Mouse (Mus musculus) limb, embryonic 12.5 days (tissue): ENCODE results near the gene 1700019A02Rik. TPM values are rescaled to one million over a fixed set of nuclear protein-coding genes. Genes with fewer than 3 reads are reported as not detected.

ENCODE experiments used
- ATAC-seq: fragments of 200-750 bp; cut with Nextera tagmentation; 2 replicates; pipeline ENCODE4 v1.8.0; 2017; ENCODE audit warnings: low read depth, moderate TSS enrichment; ENCODE audit not compliant: insufficient number of reproducible peaks, insufficient read depth, low FRiP score, low TSS enrichment
- H3K27ac ChIP-seq: fragments of 300-500 bp; sonication (generic); 2 replicates; pipeline ENCODE4 v1.5.1; 2016; ENCODE audit warnings: mild to moderate bottlenecking, moderate library complexity
- H3K27me3 ChIP-seq: fragments of 300-500 bp; sonication (generic); 2 replicates; pipeline ENCODE4 v1.6.1; 2016; ENCODE audit warnings: mild to moderate bottlenecking, moderate library complexity
- H3K36me3 ChIP-seq: fragments of 300-500 bp; sonication (generic); 2 replicates; pipeline ENCODE4 v1.6.1; 2016; ENCODE audit warnings: mild to moderate bottlenecking, moderate library complexity
- H3K4me1 ChIP-seq: fragments of 300-500 bp; sonication (generic); replicated peaks from 2 replicates; pipeline ENCODE4 v1.6.1; 2016
- H3K4me2 ChIP-seq: fragments of 300-500 bp; sonication (generic); 2 replicates; pipeline ENCODE4 v1.6.1; 2016; ENCODE audit warnings: mild to moderate bottlenecking, moderate library complexity
- H3K4me3 ChIP-seq: fragments of 300-500 bp; sonication (generic); replicated peaks from 2 replicates; pipeline ENCODE4 v1.5.1; 2016; ENCODE audit warnings: mild to moderate bottlenecking
- H3K9ac ChIP-seq: fragments of 300-500 bp; sonication (generic); replicated peaks from 2 replicates; pipeline ENCODE4 v1.6.1; 2016; ENCODE audit warnings: mild to moderate bottlenecking, moderate library complexity
- H3K9me3 ChIP-seq: fragments of 300-500 bp; sonication (generic); 2 replicates; pipeline ENCODE4 v1.6.1; 2016; ENCODE audit warnings: mild to moderate bottlenecking, moderate library complexity
- WGBS: fragments of 180-500 bp; shearing (Covaris S2); methylation state at CpG from one replicate; pipeline ENCODE4 v1.1.7; 2016; 5-methylcytosine and 5-hydroxymethylcytosine counted together
- polyA plus RNA-seq: library from polyadenylated mRNA; unstranded; fragments of >200 nt; fragmentation: Nextera tagmentation; extraction: Ambion mirVana; gene quantifications from 2 replicates; pipeline ENCODE4 v1.2.1, GENCODE M21; 2016

Gene 1700019A02Rik
- polyA plus RNA-seq, 1 experiment from 2014 or later: not detected

DNA sequence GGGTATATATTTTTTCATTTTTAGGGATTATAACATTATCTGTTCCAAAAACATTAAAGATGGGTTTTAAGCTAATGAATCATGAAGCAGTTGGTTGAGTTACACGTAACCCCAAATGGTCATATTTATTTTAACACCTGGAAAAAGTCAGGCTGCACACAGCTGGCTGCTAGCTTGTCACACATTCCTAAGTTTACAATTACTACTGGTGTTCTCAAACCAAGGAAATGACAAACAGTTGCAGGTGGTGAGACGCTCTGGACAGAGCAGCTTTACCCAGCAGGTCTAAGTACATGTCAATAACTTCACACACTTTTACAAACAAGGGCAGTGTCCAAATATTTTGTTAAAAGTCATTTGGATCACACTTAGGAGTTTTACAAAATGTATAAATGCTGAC, 64.4 kb downstream of the 1700019A02Rik start:
- H3K4me1 ChIP-seq: peaks cover 5% of the 10 kb centered on the region; the same call in 1 of the 2 replicates
- no peak overlapping the region for H3K27ac ChIP-seq
- no peaks in the 10 kb centered on the region for H3K36me3 ChIP-seq
- no peaks in the 10 kb centered on the region for H3K27me3 ChIP-seq
- WGBS: 11% methylated on average over 2 of the region's 2 CpGs
- H3K4me3 ChIP-seq: no peak overlapping the region
- no peak; the same call in 1 of the 2 replicates for ATAC-seq
- no peaks in the 10 kb centered on the region for H3K9me3 ChIP-seq
- H3K9ac ChIP-seq: no peak overlapping the region
- no peak overlapping the region for H3K4me2 ChIP-seq

- no peak overlapping the region for H3K4me2 ChIP-seq
- H3K4me1 ChIP-seq: no peaks in the 10 kb centered on the region
- no peak for ATAC-seq
- no peaks in the 10 kb centered on the region for H3K9me3 ChIP-seq
- no peak overlapping the region for H3K4me3 ChIP-seq
- WGBS: 89% methylated on average over 1 of the region's 1 CpGs
- no peak overlapping the region for H3K9ac ChIP-seq
- no peaks in the 10 kb centered on the region for H3K27me3 ChIP-seq
- H3K36me3 ChIP-seq: no peaks in the 10 kb centered on the region
- no peak overlapping the region for H3K27ac ChIP-seq
These were observed 76.9 kb downstream of the 1700019A02Rik start for GRCm38 (mm10) chr1:53110561-53110960.

Other genes with a start within 250 kb of the 1700019A02Rik start
- 1.4 and 2.0 TPM in 2 replicates for gene 1700019D03Rik, start 167.5 kb downstream of the 1700019A02Rik start, polyA plus RNA-seq
- gene Mstn, start 126.0 kb downstream of the 1700019A02Rik start, polyA plus RNA-seq: 6.7 and 7.0 TPM in 2 replicates
- gene Pms1, start 109.4 kb upstream of the 1700019A02Rik start, polyA plus RNA-seq: 29.9 and 31.1 TPM in 2 replicates
- 48.4 and 53.0 TPM in 2 replicates for gene Ormdl1, start 109.5 kb upstream of the 1700019A02Rik start, polyA plus RNA-seq
- not detected in 2 replicates for gene Gm28778, start 109.5 kb upstream of the 1700019A02Rik start, polyA plus RNA-seq
- gene Osgepl1, start 126.0 kb upstream of the 1700019A02Rik start, polyA plus RNA-seq: 19.6 and 20.0 TPM in 2 replicates
- gene Asdurf, start 165.0 kb upstream of the 1700019A02Rik start, polyA plus RNA-seq: 3.8 and 10.0 TPM in 2 replicates
- 0.87 and 1.1 TPM in 2 replicates for gene Gm28551, start 165.0 kb upstream of the 1700019A02Rik start, polyA plus RNA-seq
- 89.7 and 91.9 TPM in 2 replicates for gene Asnsd1, start 165.1 kb upstream of the 1700019A02Rik start, polyA plus RNA-seq